Mouse (Mus musculus): ENCODE measurements at regions not wholly inside any gene's neighbourhood (a gene's known extent, or its start where the extent isn't known, plus 50 kb on each side); places are given as distances from the start of the nearest gene placed in this dataset.
A peak's percentile ranks its signal among the peaks of the same experiment; 100 is the strongest.

DNA sequence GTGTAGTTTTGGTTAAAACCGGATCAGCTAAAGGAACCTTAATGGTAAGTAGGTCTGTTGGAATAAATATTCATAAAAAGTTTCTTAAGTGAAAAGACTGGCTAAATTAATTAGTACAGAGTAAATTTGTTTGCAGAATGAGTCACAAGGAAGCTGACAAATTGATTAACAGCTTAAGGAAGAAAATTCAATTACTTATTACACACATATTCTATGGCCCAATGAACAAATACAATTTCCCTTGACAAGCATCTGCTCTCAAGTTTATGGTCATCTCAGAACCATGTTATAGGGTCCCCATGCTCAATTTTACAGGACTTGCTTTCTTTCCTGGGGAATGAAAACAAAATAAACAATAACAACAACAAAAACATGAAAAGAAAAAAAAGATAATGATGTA, 231.4 kb upstream of the Frg1 start:
- DNase-seq: no peak
- intact Hi-C loops (cut with DNase I; ENCODE audit: low total_unique reads): no loop called here

DNA sequence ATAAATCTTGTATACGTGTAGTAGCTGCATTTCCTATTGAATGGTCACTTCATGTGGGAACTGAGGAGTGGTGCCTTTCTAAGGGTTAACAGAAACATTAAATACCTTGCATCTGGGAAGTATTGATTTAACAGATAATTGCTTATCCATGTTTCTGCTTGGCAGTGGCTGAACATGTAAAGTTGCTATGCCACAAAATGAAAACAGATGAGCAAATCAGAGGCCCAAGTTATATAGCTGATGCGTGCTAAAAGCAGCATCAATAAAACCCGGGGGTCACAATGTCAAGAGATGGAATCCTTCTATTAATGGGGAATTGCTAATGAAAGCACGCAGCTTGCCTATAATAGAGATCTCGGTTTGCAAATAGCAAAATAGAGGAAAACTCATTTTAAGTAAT, 227.8 kb upstream of the Frg1 start:
- intact Hi-C loops (cut with DNase I; ENCODE audit: low total_unique reads): no loop called here
- DNase-seq: no peak

DNA sequence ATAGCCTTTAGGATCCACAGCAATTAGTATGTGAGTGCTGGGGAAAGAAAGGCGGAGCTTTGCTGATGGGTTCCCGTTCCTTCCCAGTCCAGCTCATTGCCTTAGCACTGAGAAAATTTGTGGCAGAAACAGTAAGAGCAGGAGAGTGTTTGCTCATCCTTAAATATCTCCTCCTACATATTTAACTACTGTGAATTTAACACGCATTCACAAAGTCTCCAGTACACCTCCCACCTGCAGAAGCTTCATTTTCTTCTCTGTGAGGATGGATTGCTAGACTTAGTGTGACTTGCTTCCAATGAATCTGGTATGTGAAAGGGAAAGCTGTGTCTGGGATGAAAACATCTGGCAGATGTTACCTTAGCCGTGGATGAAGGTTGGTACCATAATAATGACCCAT, 207.0 kb upstream of the Frg1 start:
- DNase-seq: no peak
- intact Hi-C loops (cut with DNase I; ENCODE audit: low total_unique reads): no loop called here

DNA sequence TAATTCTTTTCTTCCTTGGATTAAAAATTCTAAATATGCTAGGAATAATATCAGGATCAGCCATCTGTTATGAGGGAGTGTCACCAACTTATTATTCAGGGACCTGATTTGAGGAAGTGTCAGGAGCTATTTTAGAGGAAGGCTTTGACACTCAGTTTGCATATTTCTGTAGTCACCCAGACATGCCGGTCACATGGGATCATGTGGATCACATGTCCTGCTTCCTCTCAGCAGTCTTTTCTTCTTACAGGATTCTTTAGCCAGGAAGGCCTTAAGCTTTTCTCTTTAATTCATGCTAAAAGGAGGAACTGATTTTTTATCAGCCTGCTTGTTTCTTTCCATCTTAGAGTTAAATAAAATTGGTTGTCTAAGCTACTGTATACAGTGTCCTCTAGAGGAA, 183.4 kb upstream of the Frg1 start:
- no peak for DNase-seq
- intact Hi-C loops (cut with DNase I; ENCODE audit: low total_unique reads): no loop called here

DNA sequence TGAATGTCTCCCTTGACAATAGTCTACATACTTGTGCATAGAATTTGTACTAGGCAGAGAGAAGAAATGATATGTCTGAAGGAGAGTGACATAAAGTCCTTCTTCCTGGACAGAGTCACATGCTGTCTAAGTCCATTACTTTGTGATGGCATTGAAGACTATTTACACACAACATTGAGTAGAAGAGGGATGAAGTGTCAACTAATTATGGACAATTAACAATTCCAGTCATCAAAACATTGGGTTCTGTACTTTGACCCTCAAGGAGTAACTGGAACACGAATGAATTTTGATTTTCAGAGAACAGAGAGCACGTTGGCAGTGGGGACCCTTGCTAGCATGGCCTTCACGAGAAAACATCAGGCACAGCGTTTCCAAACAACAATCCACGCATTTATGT, 177.6 kb upstream of the Frg1 start:
- DNase-seq: no peak
- intact Hi-C loops (cut with DNase I; ENCODE audit: low total_unique reads): no loop called here

DNA sequence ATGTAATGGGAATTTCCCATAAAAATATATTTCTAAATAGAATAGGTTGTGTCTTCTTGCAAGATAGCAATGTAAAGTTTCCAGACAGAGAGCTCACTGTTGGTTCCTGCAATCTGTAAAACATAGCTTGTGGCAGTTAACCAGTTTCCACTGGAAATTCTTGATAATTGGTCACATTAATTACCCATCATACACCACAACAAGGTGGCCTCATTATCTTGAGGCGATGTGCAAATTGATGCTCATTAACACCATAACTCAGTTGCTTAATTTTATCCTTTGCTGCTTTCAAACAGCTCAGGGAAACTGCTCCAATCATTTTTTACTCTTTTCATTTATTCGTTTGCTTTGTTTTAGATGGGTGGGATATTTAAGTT, 176.8 kb upstream of the Frg1 start:
- no peak for DNase-seq

DNA sequence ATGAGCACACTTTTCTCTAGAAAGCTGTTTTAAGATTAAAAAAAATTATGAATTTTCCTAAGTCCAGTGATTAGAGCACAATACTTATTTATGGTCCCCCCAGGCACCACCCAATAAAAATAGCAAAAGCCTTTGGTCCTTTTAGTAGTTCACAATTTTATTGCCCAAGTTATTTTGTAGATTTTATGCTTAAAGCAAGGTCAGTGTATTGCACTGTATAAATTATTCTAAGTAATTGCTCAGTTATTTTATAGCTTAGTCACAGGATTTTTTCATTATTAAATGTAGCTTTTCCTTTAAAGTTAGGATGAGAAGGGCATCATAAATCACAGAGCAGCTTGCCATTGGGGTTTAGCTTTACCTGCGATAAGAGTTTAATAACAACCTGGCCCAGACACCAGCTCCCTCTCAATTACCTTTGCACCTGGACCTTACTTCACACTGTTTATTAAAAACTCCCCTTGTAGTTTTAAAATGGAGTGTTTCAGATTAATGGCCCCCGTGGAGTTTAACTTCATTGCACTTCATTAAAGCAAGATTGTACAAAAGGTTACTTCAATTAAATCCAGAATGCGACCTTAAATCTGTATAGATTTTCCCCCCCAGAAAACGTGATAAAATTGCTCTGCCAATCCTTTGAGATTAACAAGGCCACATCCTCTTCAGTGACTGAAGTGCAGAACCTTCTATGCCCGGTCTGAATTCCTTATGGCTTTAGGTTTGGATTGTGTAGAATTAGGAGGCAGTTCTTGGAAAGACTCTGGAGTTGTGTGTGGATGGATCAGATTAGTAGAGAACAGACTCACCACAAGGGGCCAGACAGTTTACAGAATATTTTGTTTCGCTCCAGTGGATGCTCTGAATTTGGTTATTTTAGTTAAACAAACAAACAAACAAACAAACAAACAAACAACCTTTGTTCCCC, 176.1 kb upstream of the Frg1 start:
- no peak for DNase-seq
- intact Hi-C loops (cut with DNase I; ENCODE audit: low total_unique reads): no loop called here

More for the DNA sequence above, 176.8 kb upstream of the Frg1 start:
- intact Hi-C loops (cut with DNase I; ENCODE audit: low total_unique reads): no loop called here

DNA sequence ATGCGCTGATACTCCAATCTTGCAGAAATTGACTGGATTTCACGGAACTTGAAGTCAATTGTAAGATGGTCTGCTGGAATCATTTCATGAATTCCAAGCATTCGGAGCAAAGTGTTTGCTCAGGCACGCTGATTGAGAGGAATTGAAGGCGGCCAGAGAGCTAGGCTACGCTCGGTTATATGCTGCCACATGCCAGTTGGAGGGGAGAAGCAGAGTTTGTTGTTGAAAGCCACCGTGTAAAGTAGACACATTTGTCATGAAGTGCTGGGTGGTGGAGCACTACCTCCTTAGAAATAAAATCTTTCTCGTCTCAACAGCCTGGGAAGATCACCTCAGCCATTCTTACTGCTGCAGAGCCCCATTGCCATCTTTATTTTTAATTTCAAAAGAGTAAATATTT, 175.3 kb upstream of the Frg1 start:
- intact Hi-C loops (cut with DNase I; ENCODE audit: low total_unique reads): no loop called here
- DNase-seq: no peak

DNA sequence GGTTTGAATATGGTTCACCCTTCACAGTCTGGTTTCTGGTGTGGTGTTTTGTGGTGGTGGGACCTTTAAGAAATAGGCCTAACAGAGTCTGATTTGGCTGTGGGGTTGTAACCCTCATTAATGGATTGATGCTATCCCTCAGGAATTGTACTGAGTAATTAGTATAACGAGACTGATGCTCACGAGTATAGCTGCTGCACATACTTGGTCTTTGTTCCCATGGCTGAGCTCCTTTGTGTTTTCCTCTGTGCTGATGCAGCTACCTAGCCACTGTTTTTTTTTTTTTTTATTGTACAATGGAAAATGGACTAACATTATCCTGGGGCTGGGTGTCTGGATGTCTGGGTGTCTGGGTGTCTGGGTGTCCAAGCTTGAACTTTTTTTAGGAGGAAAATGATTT, 171.3 kb upstream of the Frg1 start:
- intact Hi-C loops (cut with DNase I; ENCODE audit: low total_unique reads): no loop called here
- DNase-seq: no peak

DNA sequence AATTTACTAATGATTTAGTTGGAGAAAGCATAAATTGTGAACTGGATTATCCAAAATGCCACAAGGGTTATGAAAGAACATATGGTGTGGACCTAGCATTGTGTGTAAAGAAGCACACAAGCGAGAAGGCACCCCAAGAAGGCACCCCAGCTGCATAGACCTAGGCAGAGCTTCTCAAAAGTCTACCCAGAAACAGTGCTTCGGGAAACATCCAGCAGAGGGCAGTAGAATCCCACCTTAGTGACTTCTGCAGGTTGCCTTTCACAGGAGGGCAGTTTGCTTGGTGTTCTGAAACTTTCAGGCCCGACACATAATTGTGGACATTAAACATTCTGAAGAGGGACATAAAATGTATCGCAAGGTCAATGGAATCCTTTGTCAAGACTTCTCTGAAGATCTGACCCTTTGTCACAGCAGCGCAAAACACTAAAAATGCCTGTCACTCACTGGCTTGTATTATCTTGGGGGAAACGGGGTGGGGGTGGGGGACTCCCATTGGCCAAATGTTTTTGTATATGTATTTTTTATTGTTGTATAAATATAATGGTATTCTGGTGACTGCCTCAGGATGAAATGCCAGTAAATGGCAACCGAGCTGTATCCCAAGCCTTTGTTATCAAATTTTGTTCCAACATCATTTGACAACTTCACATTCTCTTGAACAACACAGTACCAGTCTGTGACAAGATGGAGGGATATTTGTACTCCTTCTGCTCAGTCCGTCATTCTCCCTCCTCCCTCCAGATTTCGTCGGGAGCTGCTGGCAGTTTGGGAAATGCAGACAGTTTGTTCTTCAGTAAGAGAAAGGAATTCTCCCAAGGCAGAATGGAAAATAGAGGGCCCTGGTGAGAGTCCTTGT, 156.4 kb upstream of the Frg1 start:
- peak; percentile 50 for DNase-seq
- intact Hi-C loops (cut with DNase I; ENCODE audit: low total_unique reads): no loop called here

DNA sequence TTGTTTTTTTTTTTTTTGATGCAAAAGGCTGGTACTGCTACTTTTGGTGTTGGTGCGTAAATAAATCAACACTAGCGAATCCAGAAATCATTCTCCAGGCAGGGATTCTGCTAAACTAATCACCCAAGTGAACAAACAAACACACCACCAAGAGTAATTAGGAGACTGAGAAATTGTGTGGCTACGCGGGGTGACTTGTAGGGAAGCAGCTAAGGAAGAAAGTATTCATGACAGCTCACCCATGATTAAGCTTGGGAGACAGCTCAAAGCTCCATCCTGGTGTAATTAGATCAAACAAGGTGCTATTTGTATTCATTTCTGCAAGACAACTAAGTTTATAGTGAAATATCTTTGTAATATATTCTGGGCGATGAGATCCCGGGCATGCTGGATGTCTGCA, 153.7 kb upstream of the Frg1 start:
- DNase-seq: no peak
- intact Hi-C loops (cut with DNase I; ENCODE audit: low total_unique reads): no loop called here

DNA sequence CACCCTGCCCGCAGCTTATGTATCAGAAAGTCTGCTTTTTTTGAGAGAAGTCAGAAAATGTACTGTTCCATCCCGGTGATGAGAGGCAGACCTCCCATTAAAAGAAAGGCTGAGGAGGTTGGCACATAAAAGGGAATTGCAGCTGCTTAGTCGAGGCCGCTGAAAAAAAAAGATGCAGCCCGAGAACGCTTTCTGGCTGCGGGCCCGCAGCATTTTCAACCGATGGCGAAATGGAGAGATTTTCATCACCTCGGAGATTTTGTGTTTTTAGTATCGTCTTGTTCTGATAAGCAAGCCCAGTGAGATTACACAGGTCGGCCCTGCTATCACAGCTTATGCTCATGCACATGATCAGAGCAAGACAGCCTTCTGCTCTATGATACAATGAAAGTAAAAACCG, 145.1 kb upstream of the Frg1 start:
- intact Hi-C loops (cut with DNase I; ENCODE audit: low total_unique reads): no loop called here

DNA sequence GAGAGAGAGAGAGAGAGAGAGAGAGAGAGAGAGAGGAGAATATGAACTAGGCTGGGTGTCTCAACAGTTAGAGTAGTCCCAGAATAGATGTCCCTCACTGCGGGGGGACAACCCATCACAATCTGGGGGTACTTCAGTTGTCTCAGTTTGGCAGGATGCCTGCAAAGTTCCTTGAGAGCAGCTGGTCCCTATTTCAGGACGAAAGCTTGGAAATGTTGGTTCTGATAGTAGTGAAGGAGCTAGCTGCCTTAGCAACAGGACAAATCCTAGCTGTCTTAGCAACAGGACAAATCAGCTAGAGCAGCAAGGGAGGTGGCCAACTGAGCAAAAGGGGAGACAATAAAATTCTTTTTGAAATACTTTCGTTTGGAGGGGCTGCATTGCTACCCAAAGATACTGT, 139.9 kb upstream of the Frg1 start:
- DNase-seq: no peak

More for the DNA sequence above, 145.1 kb upstream of the Frg1 start:
- peak; percentile 14 for DNase-seq

DNA sequence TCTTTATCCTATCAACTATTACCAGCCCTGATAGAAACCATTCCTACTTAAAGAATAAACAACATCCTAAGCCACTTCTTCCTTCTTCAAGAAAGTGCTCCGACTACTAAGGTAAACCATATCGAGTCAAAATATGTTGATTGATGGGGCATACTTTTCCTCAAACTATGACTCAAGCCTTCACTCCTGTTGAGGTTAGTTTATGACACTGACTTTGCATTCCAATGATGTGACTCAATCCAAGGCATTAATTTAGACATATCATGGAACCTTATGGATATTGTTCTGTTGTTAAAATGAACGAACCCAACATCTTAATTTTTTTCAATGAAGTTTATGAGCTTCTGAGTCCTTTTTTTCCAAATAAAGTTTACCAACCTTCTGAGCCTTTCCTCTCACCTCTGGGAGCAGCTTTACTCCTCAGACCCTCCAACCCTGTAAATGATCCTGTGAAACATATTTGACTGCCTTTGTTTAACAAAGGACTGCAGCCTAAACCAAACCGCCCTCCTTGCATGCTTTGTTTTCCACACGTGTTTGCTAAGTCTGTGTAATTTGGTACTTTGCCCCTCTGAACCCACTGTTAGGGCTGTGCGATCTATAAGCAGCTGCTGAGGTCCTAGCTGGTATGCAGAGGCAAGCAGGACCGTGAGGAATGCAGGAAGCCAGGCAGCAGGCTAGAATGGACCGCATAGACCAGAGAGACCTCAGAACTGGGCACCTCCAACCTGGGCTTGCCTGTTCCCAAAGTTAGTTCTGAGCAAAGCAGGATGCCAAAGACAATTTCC, 136.1 kb upstream of the Frg1 start:
- no peak for DNase-seq
- intact Hi-C loops (cut with DNase I; ENCODE audit: low total_unique reads): no loop called here

More for the DNA sequence above, 139.9 kb upstream of the Frg1 start:
- intact Hi-C loops (cut with DNase I; ENCODE audit: low total_unique reads): no loop called here

DNA sequence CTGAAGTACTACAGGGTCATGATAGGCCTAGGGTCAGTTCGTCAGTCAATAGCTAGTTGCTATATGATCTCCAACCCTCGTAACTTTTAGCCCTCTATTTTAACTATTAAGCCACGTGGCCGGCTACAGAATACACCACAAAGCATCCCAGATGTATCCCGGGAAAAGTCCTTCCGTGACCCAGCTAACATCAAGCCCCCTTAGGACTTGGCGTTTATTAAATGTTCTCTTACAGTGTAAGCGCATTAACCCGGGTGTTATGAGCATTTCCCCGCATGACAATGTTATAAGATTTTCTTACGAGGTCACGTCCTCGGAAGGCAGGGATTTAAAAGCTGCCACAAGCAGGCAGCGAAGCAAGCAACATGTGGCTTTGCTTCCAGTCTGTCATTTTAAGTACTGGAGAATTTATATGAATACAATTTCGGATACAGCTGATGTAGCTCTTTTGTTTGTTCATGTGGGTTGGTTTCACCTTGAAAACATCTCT, 135.1 kb upstream of the Frg1 start:
- intact Hi-C loops (cut with DNase I; ENCODE audit: low total_unique reads): no loop called here
- no peak for DNase-seq

DNA sequence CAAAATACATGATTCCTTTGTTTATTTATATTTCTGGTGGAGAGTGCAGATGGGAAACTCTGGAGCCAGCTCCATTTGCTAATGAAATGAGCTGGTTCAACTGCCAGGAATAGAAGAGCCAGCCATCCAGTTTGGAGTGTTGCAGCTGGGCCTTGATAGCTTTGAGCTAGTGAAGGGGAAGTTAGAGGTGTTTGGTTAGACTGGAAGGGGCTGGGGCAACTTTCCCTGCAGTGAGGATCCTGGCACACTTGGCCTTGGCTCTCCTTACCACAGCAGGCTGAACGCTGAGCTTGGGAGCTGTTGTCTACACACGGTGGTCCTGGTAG, 133.2 kb upstream of the Frg1 start:
- no peak for DNase-seq
- intact Hi-C loops (cut with DNase I; ENCODE audit: low total_unique reads): no loop called here

DNA sequence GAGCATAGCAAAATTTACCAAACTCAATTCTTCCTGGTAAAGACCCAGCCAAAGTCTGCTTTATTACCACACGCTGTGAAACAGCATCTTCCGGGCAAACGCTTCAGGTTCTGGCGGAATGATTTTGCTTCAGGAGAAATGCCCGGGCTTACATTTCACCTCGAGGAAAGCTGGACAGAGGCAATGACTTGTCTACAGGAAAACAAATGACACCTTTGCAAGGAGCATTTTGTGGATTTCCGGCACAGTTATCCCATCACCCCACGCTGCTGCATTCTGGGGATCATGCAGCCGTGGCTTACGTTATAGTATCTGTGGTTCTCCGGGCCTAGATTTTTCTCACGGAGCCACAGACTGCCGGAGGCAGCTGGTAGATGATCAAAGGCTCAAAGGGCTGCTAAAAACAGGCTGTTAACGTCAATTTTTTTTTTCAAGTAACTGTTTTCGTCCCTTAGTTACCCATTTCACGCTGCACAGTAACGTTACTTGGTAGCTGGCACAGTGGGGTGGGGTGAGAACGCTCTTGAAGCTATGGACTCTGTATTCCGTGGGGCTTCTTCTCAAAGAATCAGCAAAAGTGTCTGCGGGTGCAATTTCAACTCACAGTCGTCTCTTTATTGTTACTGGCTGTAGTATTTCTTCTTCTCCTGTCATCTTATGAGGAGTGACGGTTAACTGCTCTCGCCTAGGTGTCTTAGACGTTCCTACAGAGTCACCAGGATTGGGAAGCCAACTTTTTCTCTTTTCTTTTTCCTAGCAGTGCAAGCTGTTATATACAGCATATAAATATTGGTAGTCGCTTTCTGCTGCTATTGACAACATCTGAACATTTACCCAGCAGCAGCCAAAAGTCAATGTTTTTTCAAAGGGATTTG, 132.6 kb upstream of the Frg1 start:
- DNase-seq: no peak
- intact Hi-C loops (cut with DNase I; ENCODE audit: low total_unique reads): no loop called here

DNA sequence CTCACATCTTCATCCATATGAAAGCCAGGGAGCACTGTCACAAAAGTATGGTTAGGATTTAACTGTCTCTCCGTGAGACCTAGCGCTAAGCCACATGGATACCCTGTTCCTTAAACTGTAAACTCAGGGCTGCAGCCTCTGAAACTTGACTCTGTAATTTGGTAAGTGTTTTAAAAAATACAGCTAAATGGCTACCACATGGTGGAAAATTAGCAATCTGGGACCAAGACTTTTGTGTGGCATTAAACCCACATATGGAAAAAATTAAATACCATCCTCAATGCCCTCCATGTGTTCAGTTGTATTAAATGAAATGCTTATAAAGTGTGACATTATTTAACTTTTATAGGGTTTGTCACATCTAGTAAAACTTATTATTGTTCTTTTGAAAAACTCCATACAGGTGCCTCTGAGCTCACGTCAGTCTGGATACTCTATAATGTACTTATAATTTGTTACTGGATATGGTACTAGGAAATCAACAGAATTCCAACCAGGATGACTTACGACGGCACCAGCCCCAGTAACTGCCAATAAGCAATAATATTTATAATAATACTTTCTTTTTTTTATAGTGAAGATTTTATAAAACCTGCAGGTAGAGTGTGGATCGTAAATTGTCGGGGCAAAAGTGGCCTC, 131.0 kb upstream of the Frg1 start:
- no peak for DNase-seq
- intact Hi-C loops (cut with DNase I; ENCODE audit: low total_unique reads): no loop called here

DNA sequence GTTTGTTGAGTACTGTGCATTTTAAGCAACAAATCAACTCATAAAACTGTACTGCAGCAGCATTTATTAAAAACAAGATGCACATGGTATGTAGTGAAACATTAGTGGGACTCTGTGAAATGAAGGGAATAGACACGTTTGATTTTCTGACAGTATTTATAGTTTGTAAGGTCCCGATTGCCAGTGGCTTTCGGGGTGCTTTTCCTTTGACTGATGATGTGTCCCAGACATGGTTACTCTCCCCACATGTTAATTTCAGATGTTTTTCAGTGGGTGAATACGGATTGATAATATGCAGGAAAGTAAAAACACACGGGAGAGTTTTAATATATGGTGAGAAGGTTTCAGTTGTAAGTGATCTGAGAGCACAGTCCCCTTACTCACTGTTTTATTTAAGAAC, 115.3 kb upstream of the Frg1 start:
- no peak for DNase-seq
- intact Hi-C loops (cut with DNase I; ENCODE audit: low total_unique reads): no loop called here
